In the genomic region with DNA sequence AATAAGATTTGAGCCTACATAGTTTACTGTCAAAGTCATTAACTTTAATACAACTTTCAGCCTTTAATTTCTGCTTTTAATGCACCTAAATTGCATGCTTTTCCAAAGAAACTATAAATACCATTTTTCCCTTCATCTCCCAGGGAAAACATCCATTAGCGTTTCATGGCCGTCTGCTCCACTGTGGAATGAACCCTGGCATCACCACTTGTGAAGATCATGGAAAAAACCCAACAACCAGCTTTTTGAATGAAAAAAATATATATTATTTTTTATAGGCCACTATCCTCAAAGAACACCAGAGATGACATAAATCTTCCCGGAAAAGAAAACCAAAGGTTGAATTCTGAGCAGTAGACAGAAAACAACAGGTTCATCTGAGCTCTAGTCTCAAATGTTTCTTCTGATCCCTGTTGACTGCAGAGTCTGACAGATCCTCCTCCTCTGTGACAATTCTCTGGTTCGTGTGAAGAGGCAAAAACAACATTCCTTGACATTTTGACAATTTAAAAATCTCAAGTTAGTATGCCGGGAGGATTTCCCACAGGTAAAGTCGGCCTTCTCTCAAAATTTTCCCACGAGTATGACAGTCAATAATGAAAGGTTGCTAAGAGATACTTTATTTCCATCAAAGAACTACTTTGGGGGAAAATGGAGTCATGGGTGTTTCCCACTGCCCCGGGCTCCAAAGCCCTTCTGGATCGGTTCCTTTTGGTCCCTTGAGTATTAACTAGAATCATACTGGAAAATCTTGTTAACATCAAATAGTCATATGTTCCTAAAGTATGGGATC, we compare ENCODE assay signal across 18 mouse cellular contexts.
"Had no signal": no experiment of that assay in that cellular context is flagged by ENCODE, and none has a peak within 500 bp of the region (broad histone marks: within the 10 kb centered on the region; RNA-seq: fewer than 3 reads in every experiment).

No protein-coding gene starts in this region.

- H3K4me1 ChIP-seq: liver, embryonic 15.5 days; lung, embryonic 15.5 days; megakaryocyte, embryonic 14.5 days; neural tube, embryonic 12.5 days; stomach, embryonic 15.5 days had no signal

- H3K9ac ChIP-seq: liver, embryonic 15.5 days; liver, postnatal 0 days; lung, embryonic 15.5 days; neural tube, embryonic 12.5 days; stomach, embryonic 15.5 days had no signal

- H3K27ac ChIP-seq: liver, embryonic 15.5 days; lung, embryonic 15.5 days; macrophage; neural tube, embryonic 12.5 days; stomach, embryonic 15.5 days; stomach, postnatal 0 days had no signal

- H3K27me3 ChIP-seq: liver, embryonic 15.5 days; lung, embryonic 15.5 days; megakaryocyte, embryonic 14.5 days; neural tube, embryonic 12.5 days; stomach, embryonic 15.5 days had no signal

- ATAC-seq: liver, postnatal 0 days; lung, postnatal 0 days; midbrain, embryonic 16.5 days had no signal

- H3K4me3 ChIP-seq: liver, embryonic 15.5 days; lung, embryonic 15.5 days; megakaryocyte, embryonic 14.5 days; neural tube, embryonic 12.5 days; stomach, embryonic 15.5 days had no signal

- DNase-seq: liver, postnatal 0 days; lung, adult 2 months; lung, postnatal 14 days; lung, postnatal 36 days; midbrain, embryonic 14.5 days; right cerebral cortex, postnatal 14 days; thymus, adult 2 months; thymus, postnatal 25 days; thymus, postnatal 4 days had no signal

- H3K36me3 ChIP-seq: liver, embryonic 15.5 days; lung, embryonic 15.5 days; neural tube, embryonic 12.5 days; stomach, embryonic 15.5 days had no signal

- H3K4me2 ChIP-seq: liver, embryonic 15.5 days; lung, embryonic 15.5 days; neural tube, embryonic 12.5 days; stomach, embryonic 15.5 days had no signal

- H3K9me3 ChIP-seq: liver, embryonic 15.5 days; lung, embryonic 15.5 days; neural tube, embryonic 12.5 days; stomach, embryonic 15.5 days had no signal
